Mouse (Mus musculus) Patski (cell line): ENCODE data around the gene Cysltr2. TPM values are rescaled to one million over a fixed set of nuclear protein-coding genes. Genes with fewer than 3 reads are reported as not detected.
A peak's percentile ranks its signal among the peaks of the same experiment; 100 is the strongest.

ENCODE experiments used
- ATAC-seq: fragments of 100-300 bp; one replicate; pipeline ENCODE4 v1.8.0; 2021
- CTCF ChIA-PET: fragments of 350-600 bp; sonication (Branson Sonifier 250); formaldehyde crosslinking; loops from one replicate; lab custom pipeline; 2022; ENCODE audit warnings: inconsistent platforms; lab: Charles Lee
- POLR2A ChIA-PET: fragments of 350-600 bp; sonication (Branson Sonifier 250); formaldehyde crosslinking; loops from one replicate; lab custom pipeline; 2022; ENCODE audit warnings: antibody characterized with exemption, inconsistent platforms; lab: Charles Lee
- DNase-seq: peaks from one replicate; pipeline ENCODE4 v3.0.0-alpha.2; 2011; ENCODE audit warnings: low read depth, low spot score
- H3K27me3 ChIP-seq: fragments of 371-371 bp; one replicate; pipeline ENCODE4 v1.5.1; 2021
- CTCF ChIP-seq: fragments of 100-300 bp; IDR thresholded peaks from one replicate; pipeline ENCODE4 v1.5.1; 2021
- in situ Hi-C: fragments of 300-500 bp; cut with MboI; formaldehyde crosslinking; loops from 3 replicates; pipeline ENCODE4 v1.11.1; 2018; ENCODE audit warnings: low pct_unique_long_range_greater_than_20kb, mixed read lengths
- polyA plus RNA-seq: library from polyadenylated mRNA; unstranded; gene quantifications from one replicate; pipeline ENCODE4 v1.2.3, GENCODE M21; 2021

Cysltr2 gene
- polyA plus RNA-seq, 1 experiment from 2014 or later, result not detected

DNA sequence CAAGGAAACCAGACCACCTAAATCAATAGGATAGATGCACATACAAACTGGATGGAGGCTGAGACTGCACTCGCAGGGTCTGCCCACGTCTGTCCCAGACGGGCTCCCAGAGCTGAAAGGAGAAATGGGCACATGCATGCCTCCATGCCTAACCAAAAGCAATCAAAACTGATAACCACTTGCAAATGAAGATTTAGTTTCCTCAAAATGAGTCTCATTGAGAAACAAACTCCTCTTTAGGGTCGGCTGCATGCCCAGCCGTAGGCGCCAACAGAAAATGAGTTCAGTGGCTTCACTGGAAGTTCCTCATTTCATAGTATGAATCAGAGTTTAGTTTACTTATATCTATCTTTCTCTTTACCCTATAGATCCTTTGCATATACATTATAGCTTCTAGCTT, 7.9 kb upstream of the Cysltr2 start:
- no peak for TF ChIP-seq CTCF
- in situ Hi-C loops, result no loop called here
- no peaks in the 10 kb centered on the region for H3K27me3 ChIP-seq
- DNase-seq (no peak), ATAC-seq (no peak)
- ChIA-PET POLR2A (interaction anchor here (0.6 kb wide), 1 partner anchor 655 kb away, joined by 3 read pairs; no protein-coding TSS in a partner anchor), CTCF (no interaction called here)

DNA sequence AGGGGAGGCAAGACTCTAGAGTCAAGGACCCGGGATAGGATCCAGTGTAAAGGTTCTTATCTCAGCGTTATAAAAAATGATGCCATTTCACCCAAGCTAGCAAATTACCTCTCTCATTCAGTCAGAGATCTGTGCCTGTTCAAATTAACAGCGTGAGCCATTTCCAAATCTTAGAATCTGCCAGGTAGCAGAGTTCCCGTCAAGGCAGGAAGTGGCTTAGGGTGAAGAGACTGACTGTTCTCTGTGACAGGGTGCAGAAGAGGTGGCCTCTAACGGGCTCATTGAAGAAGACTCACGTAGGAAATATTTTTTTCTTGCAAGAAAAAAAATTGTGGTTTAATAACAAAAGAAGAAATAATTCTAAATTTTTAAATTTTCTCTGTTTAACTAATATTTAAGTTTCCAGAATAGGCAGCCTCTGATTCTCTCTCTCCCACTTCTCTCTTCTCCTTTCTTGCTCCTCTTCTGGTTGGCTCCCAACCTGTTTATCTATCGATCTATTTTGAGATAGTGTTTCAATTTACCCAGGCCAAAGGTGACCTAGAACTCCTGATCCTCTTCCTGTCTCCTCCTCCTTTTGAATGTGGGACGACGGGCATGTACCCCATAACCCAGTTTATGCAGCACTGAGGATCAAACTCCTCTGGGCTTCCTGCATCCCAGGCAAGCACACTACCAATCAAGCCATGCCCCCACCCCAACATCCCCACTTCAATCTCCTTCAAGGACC, 3.5 kb downstream of the Cysltr2 start:
- ChIA-PET CTCF (no interaction called here), POLR2A (no interaction called here)
- TF ChIP-seq CTCF, result no peak
- H3K27me3 ChIP-seq, result no peaks in the 10 kb centered on the region
- in situ Hi-C loops, result no loop called here
- DNase-seq (no peak), ATAC-seq (no peak)

- CTCF ChIA-PET, result interaction anchor here (1.0 kb wide), 1 partner anchor 27 kb away, joined by 3 read pairs; no protein-coding TSS in a partner anchor
- no peak for TF ChIP-seq CTCF
- ATAC-seq (peak; percentile 39), DNase-seq (no peak)
- in situ Hi-C loops, result no loop called here
- POLR2A ChIA-PET, result no interaction called here
- H3K27me3 ChIP-seq, result no peaks in the 10 kb centered on the region
Observed at GRCm38 (mm10) chr14:73041689-73042088, 7.2 kb downstream of the Cysltr2 start.

GRCm38 (mm10) chr14:73033290-73033689, 15.6 kb downstream of the Cysltr2 start:
- DNase-seq, result no peak
- ChIA-PET CTCF (interaction anchor here (0.8 to 1.7 kb wide), 3 partner anchors 10 to 15 kb away, joined by 3 to 5 read pairs (median 4); no protein-coding TSS in a partner anchor), POLR2A (no interaction called here)
- in situ Hi-C loops, result no loop called here
- no peak for ATAC-seq
- TF ChIP-seq CTCF, result peak; percentile 43
- peaks cover 4% of the 10 kb centered on the region for H3K27me3 ChIP-seq

DNA sequence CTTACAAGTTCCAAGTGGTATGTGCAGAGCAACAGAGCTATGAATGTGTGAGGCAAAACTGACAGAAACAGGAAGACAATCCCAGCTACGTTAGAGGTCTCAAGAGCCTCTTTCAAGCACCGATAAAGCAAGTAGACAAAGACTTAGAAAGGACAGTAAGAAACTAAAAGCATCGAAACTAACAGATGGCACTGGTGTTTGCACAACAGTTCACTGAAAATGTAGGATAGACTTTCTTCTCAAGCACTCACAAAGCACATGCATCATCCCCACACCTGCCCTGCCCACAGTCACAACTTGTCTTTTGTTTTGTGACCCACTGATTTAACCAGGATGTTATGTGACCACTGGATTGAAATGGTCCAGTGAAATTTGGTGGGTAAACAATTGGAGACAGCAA, 17.7 kb downstream of the Cysltr2 start:
- ATAC-seq, result no peak
- no peak for TF ChIP-seq CTCF
- in situ Hi-C loops, result no loop called here
- H3K27me3 ChIP-seq, result peaks cover 4% of the 10 kb centered on the region
- no peak for DNase-seq
- POLR2A ChIA-PET, result no interaction called here
- CTCF ChIA-PET, result no interaction called here

DNA sequence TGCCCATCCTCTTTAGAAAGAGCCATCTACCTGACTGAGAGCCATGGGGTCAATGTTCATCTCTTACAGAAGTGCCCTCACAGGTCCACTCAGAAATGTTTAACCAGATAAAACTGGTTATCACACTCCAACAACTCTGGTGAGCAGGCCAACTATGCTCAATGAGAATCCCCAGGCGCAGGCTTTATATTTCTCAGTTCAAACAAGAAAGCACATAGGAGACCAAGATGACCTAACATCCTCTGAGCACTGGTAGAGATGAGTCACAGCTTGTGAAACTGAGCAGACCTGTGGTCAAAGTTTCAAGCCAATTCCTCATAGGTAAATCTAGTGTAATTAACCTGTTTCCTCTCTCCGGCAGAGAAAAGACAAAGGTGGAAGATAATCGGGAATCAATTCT, 31.6 kb downstream of the Cysltr2 start:
- ChIA-PET POLR2A (no interaction called here), CTCF (no interaction called here)
- in situ Hi-C loops, result no loop called here
- no peaks in the 10 kb centered on the region for H3K27me3 ChIP-seq
- no peak for ATAC-seq
- DNase-seq, result no peak
- no peak for TF ChIP-seq CTCF

DNA sequence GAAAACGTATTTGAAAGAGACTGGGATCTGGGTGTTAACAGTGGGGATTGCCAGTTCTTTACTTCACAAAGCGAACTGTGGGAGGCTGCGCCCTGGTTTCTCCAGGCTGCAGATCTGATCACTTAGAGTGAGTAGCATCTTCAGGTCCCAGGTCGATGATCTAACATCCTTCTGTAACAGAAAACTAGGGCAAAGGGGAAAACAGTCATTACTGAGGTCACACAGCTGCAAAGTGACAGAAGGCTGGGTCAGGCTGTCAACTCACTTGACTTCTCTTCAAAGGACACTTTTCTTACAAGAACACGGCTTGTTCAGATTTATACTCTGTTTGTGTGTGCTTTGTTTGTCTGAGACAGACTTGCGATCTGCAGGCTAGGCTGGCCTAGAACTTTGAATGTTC, 33.5 kb downstream of the Cysltr2 start:
- H3K27me3 ChIP-seq, result no peaks in the 10 kb centered on the region
- in situ Hi-C loops, result no loop called here
- POLR2A ChIA-PET, result interaction anchor here (0.9 kb wide), 1 partner anchor 11 kb away, joined by 3 read pairs; no protein-coding TSS in a partner anchor
- DNase-seq (no peak), ATAC-seq (no peak)
- no peak for TF ChIP-seq CTCF
- CTCF ChIA-PET, result no interaction called here

GRCm38 (mm10) chr14:73013723-73014544, 35.0 kb downstream of the Cysltr2 start:
- ChIA-PET CTCF (interaction anchor here (0.9 to 1.2 kb wide), 4 partner anchors 11 to 434 kb away, joined by 3 to 6 read pairs (median 3); no protein-coding TSS in a partner anchor), POLR2A (interaction anchor here (0.9 kb wide), 1 partner anchor 27 kb away, joined by 3 read pairs; no protein-coding TSS in a partner anchor)
- DNase-seq, result peak; percentile 64
- peak; percentile 88 for ATAC-seq
- in situ Hi-C loops, result no loop called here
- TF ChIP-seq CTCF, result peak; percentile 26
- no peaks in the 10 kb centered on the region for H3K27me3 ChIP-seq

GRCm38 (mm10) chr14:73001814-73002213, 47.1 kb downstream of the Cysltr2 start:
- TF ChIP-seq CTCF, result no peak
- in situ Hi-C loops, result no loop called here
- DNase-seq (no peak), ATAC-seq (no peak)
- no peaks in the 10 kb centered on the region for H3K27me3 ChIP-seq
- CTCF ChIA-PET, result no interaction called here
- POLR2A ChIA-PET, result no interaction called here

DNA sequence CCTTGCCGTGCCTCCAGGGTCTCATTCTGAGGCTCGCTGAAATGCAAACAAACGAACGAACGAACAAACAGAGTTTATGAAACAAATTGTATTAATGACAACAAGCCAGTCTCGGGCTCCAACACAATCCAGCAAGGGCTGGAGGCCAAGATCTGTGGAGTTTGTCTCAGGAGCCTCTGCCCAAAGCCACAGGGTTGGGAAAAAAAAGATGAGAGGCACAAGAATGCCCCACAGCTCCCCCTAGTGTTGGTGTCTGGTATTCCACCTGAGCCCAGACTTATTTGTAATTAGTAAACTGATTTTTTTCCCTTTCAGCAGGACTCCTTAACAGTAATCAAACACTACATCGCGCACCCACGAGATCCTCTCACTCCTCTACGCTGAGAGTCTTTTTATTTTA, 48.6 kb downstream of the Cysltr2 start:
- ChIA-PET CTCF (interaction anchor here (0.9 to 1.1 kb wide), 4 partner anchors 11 to 16 kb away, joined by 3 to 6 read pairs (median 4); no protein-coding TSS in a partner anchor), POLR2A (no interaction called here)
- DNase-seq, result no peak
- peak; percentile 76 for TF ChIP-seq CTCF
- ATAC-seq, result peak; percentile 35
- in situ Hi-C loops, result no loop called here
- H3K27me3 ChIP-seq, result no peaks in the 10 kb centered on the region

GRCm38 (mm10) chr14:72998111-72998510, 50.8 kb downstream of the Cysltr2 start:
- DNase-seq (no peak), ATAC-seq (no peak)
- no peak for TF ChIP-seq CTCF
- H3K27me3 ChIP-seq, result no peaks in the 10 kb centered on the region
- in situ Hi-C loops, result loop anchor here (25.0 kb wide), 2 partner anchors 286 to 411 kb away; partner anchors contain the start of gene Fndc3a
- ChIA-PET CTCF (interaction anchor here (1.3 kb wide), 1 partner anchor 108 kb away, joined by 3 read pairs; no protein-coding TSS in a partner anchor), POLR2A (no interaction called here)
